Mouse (Mus musculus): ENCODE measurements around the gene Ncoa7.

GRCm38 (mm10) chr10:30629977-30630376, 173.1 kb downstream of the Ncoa7 start:
- TF ChIP-seq POLR2A (IDR thresholded peaks at IDR 0.05; ENCODE audit: borderline replicate concordance, insufficient read depth, low read length) (no peak), CTCF (IDR thresholded peaks at IDR 0.05; ENCODE audit: borderline replicate concordance, insufficient read depth, low read depth, low read length) (no peak)
